Mouse (Mus musculus) layer of hippocampus, postnatal 14 days (tissue): ENCODE measurements around the gene Akain1. TPM values are rescaled to one million over a fixed set of nuclear protein-coding genes. Genes with fewer than 3 reads are reported as not detected.

Experiments used
- DNase-seq, 2 experiments: peaks; one replicate each; pipeline ENCODE4 v3.0.0; 2021 to 2022; ENCODE audit warnings: low spot score in 2 of 2, mixed read lengths in 1 of 2
- total RNA-seq, 2 experiments: library from RNA; stranded (reverse); gene quantifications; 2 replicates each; pipeline ENCODE4 v1.2.3; 2021

The Akain1 gene
- total RNA-seq, 2 experiments from 2014 or later = 8.9 to 9.1 TPM

- no peak for DNase-seq
Observed at GRCm38 (mm10) chr17:69477526-69477925, 38.4 kb downstream of the Akain1 start.

DNA sequence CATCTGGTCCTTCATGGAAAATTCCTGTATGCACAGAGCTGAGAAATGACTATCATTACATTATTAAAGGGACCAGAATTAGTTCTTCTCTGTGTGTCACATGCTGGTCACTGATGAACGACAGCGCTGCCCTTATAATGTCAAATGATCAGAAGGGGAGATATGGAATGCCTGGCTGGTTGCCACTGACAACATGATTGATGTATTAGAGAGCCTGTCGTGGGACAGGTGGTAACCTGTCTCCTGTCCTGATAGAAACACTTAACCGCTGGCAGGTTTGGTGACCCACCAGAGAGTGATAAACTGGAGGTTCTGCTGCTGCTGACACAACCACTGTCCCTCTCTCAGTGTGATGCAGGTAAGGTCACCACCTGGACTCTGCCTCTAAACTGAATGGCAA is 40.1 kb downstream of the Akain1 start:
- DNase-seq = no peak

- no peak for DNase-seq
Observed at GRCm38 (mm10) chr17:69487116-69487515, 48.0 kb downstream of the Akain1 start.

DNA sequence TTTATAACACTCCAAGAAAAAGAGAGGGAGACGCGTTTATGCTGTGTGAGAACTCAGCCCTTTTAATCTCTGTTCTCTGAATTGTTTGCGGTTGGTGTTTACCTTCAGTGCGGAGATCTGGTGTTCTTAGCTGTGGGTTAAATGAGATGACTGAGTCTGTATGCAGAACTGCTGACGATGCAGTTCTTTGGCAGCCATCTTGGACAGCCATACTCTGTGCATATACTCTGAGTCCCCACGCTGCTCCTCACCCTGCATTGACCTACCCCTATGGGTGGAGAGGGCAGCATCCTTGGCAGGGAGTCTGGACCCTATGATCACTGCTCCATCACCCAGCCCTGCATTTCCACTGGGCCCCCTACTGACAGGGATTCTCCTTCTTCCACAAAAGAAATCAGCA is 48.8 kb downstream of the Akain1 start:
- DNase-seq = no peak

DNA sequence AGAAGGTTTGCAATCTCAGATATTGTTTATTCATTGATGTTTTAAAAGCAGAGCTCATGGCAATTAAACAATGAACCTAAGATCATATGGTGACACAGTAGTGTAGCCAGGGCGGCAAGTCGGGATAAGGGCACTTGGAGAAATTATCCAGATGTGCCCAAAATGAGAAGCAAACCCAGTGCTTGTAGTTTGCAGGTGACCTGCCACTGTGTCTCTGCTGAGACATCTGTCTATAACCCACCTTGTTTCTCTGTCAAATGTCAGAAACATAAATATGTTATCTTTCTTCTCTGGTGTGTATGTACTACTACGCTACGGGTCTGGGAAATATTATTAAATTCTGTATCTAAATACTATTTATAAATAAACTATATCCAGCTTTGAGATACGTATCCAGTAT is 49.7 kb downstream of the Akain1 start:
- DNase-seq = no peak

GRCm38 (mm10) chr17:69492368-69492767 is 53.2 kb downstream of the Akain1 start:
- DNase-seq = no peak

- no peak for DNase-seq
Observed at GRCm38 (mm10) chr17:69495531-69495930, 56.4 kb downstream of the Akain1 start.

DNA sequence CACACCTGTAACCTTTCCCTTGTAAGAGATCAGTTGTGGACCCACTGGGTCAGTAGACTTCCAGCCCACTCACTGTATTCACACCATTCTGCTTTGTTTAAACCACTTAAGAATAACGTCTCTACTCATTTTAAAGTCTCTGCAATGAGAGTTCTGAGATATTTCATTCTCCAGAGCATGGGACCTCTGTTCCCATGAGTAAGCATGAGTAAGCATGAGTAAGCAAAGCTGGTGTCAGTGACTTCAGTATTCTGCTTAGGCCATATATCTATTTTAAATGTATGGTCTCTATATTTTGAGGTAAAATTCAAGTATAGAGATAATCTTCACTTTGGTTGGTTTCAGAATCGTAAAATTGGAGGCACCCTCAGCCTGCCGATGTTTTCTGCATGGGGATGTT is 57.0 kb downstream of the Akain1 start:
- DNase-seq = no peak

GRCm38 (mm10) chr17:69497315-69497714 is 58.2 kb downstream of the Akain1 start:
- DNase-seq = no peak

DNA sequence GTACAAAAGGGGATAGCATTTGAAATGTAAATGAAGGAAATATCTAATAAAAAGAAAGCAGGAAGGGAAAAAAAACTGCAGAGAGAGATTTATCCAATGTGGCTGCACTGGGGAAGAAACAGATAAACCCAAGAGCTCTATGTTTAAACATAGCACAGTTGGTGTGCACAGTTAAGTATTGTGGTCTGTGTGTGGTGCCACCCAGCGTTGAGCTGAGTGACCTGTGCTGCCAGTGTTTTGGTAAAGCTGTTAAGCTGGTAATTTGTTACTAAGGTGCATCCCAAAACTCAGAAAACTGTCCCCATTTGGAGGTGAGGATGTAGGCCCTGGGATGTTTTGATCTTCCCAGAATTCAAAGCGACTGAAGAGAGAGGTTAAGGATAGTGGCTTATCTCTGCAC is 59.8 kb downstream of the Akain1 start:
- no peak for DNase-seq

- DNase-seq = no peak
Observed at GRCm38 (mm10) chr17:69499441-69499840, 60.3 kb downstream of the Akain1 start.

GRCm38 (mm10) chr17:69506070-69506469 is 66.9 kb downstream of the Akain1 start:
- DNase-seq = peak in 1 of 2 experiments; percentile 43

DNA sequence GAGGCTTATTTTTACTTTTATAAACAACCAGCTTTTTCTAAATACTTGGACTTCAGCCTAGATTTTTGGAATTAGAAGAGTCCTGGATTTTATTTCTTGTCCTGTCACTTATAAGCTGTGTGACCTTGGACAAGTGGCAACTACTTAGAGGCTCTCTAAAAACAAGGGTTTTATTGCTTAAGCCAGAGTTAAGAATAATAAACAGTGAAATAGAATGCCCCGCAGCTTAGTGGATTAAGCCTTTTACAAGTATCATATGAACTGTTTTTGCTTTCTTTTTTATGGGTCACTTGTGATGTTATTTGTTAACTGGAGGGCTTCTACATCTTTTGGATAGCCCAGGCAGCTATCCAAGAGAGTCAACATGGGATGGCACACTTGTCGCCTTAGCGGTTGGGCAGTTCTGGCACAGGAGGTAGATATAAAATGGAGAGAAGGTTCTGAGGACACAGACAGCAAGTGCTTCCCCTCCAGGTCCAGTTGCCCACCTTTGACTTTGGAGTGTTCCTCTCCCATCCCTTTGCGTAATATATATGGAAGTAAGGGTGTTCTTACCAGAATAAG is 77.3 kb downstream of the Akain1 start:
- DNase-seq = no peak

- DNase-seq = no peak
Observed at GRCm38 (mm10) chr17:69531472-69531871, 92.3 kb downstream of the Akain1 start.

Other genes starting within 250 kb of the Akain1 start
- 10 to 100 TPM; 20.9 to 21.6 TPM for gene Zbtb14, start 56.3 kb upstream of the Akain1 start, total RNA-seq